Mouse (Mus musculus) liver, embryonic 13.5 days (tissue): ENCODE measurements around the gene BC035044. TPM values are rescaled to one million over a fixed set of nuclear protein-coding genes. Genes with fewer than 3 reads are reported as not detected.
"Not testable (repeated sequence)": the region's sequence is repeated elsewhere in the genome, so short reads cannot be mapped to it uniquely, and the experiment has no call there.

Source experiments
- ATAC-seq: fragments of 200-750 bp; cut with Nextera tagmentation; 2 replicates; pipeline ENCODE4 v1.8.0; 2017; ENCODE audit warnings: low read depth, mild to moderate bottlenecking, moderate number of reproducible peaks, moderate library complexity
- DNase-seq: peaks from one replicate; pipeline ENCODE4 v3.0.0; 2022
- H3K27ac ChIP-seq: fragments of 300-500 bp; sonication (generic); 2 replicates; pipeline ENCODE4 v1.5.1; 2015; ENCODE audit warnings: moderate library complexity, mild to moderate bottlenecking, inconsistent platforms
- H3K27me3 ChIP-seq: fragments of 300-500 bp; sonication (generic); 2 replicates; pipeline ENCODE4 v1.6.1; 2015; ENCODE audit warnings: mild to moderate bottlenecking, inconsistent platforms
- H3K36me3 ChIP-seq: fragments of 300-500 bp; sonication (generic); 2 replicates; pipeline ENCODE4 v1.6.1; 2015; ENCODE audit warnings: mild to moderate bottlenecking, inconsistent platforms
- H3K4me1 ChIP-seq: fragments of 300-500 bp; sonication (generic); replicated peaks from 2 replicates; pipeline ENCODE4 v1.6.1; 2015; ENCODE audit warnings: inconsistent platforms
- H3K4me2 ChIP-seq: fragments of 300-500 bp; sonication (generic); 2 replicates; pipeline ENCODE4 v1.6.1; 2015; ENCODE audit warnings: inconsistent platforms, mild to moderate bottlenecking, moderate library complexity
- H3K4me3 ChIP-seq: fragments of 300-500 bp; sonication (generic); replicated peaks from 2 replicates; pipeline ENCODE4 v1.5.1; 2015; ENCODE audit warnings: mild to moderate bottlenecking, inconsistent platforms
- H3K9ac ChIP-seq: fragments of 300-500 bp; sonication (generic); 2 replicates; pipeline ENCODE4 v1.6.1; 2015; ENCODE audit warnings: mild to moderate bottlenecking, inconsistent platforms
- H3K9me3 ChIP-seq: fragments of 300-500 bp; sonication (generic); replicated peaks from 2 replicates; pipeline ENCODE4 v1.6.1; 2016; ENCODE audit warnings: inconsistent platforms
- WGBS: fragments of 180-500 bp; shearing (Covaris S2); methylation state at CpG from one replicate; pipeline ENCODE4 v1.1.7; 2015; ENCODE audit not compliant: insufficient replicate concordance; 5-methylcytosine and 5-hydroxymethylcytosine counted together
- polyA plus RNA-seq: library from polyadenylated mRNA; unstranded; fragments of >200 nt; fragmentation: Nextera tagmentation; extraction: Ambion mirVana; gene quantifications from 2 replicates; pipeline ENCODE4 v1.2.1, GENCODE M21; 2015

The BC035044 gene
- 6.9 and 7.6 TPM in 2 replicates for polyA plus RNA-seq

- WGBS: 28% methylated on average over 2 of the region's 2 CpGs
- Histone ChIP-seq H3K4me1 (no peaks in the 10 kb centered on the region), H3K27me3 (no peaks in the 10 kb centered on the region), H3K4me2 (no peak within 1 kb of the TSS), H3K36me3 (no peaks in the 10 kb centered on the region), H3K4me3 (peak within 1 kb of the TSS; percentile 29), H3K27ac (no peak within 1 kb of the TSS), H3K9ac (0 out of 2 replicates have a peak within 1 kb of the TSS, but pooled peaks have one; percentile 13), H3K9me3 (no peaks in the 10 kb centered on the region)
- ATAC-seq (no peak), DNase-seq (no peak)
Observed at GRCm38 (mm10) chr6:128890948-128891355, at the start of gene BC035044. Gene BC035044 (minus strand): TSS chr6:128891126.

- not testable (repeated sequence) for H3K4me3 ChIP-seq
Observed at GRCm38 (mm10) chr6:128935889-128936665, 45.2 kb upstream of the BC035044 start.

DNA sequence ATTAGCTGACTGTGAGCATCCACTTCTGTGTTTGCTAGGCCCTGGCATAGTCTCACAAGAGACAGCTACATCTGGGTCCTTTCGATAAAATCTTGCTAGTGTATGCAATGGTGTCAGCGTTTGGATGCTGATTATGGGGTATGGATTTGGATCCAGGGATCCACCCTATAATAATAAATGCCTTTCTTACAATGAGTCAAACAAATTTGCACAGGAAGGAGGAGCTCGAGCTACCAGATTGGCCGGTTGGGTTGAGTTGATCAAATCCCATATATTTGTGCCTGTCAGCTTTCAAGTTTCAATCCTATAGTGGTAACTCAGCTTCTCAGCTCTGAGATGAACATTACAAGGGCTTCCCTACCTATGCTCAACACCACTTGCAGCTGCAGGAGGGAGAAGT lies 43.2 kb upstream of the BC035044 start, which contains the start of gene Clec2g:
Gene Clec2g, plus strand, starts transcription at position 301 of the 400 bp plus-strand sequence.
- not testable (repeated sequence) for H3K4me2 ChIP-seq, ATAC-seq, H3K27me3 ChIP-seq, H3K4me3 ChIP-seq, H3K9ac ChIP-seq, H3K9me3 ChIP-seq, H3K27ac ChIP-seq, H3K4me1 ChIP-seq, DNase-seq, H3K36me3 ChIP-seq
- 72% methylated on average over 4 of the region's 4 CpGs for WGBS

More at GRCm38 (mm10) chr6:128935889-128936665, 45.2 kb upstream of the BC035044 start:
- 75% methylated on average over 5 of the region's 13 CpGs for WGBS
- ATAC-seq, H3K27ac ChIP-seq, H3K9me3 ChIP-seq, H3K9ac ChIP-seq, H3K36me3 ChIP-seq, H3K4me2 ChIP-seq, H3K27me3 ChIP-seq, DNase-seq, H3K4me1 ChIP-seq: not testable (repeated sequence)

DNA sequence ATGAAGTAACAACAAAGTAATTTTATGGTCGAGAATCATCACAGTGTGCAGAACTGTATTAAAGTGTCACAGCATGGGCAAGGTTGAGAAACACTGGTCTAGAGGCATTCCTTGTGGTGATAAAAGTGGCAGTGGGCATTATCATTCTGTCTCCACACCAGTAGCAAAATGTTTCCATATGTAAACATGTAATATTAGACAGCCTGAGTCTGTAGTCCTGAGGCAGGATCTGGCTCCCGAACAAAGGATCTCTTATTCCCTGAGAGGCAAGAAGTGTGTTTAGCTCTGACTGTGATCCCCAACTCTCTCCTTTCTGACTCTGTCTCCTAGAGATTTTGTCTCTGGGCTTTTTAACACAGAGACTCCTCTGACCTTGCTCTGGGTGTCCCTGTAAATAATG lies 42.1 kb upstream of the BC035044 start:
- Histone ChIP-seq H3K36me3 (no peaks in the 10 kb centered on the region), H3K27me3 (no peaks in the 10 kb centered on the region), H3K9me3 (no peaks in the 10 kb centered on the region), H3K27ac (no peak overlapping the region), H3K4me1 (no peaks in the 10 kb centered on the region), H3K4me3 (no peak overlapping the region), H3K4me2 (no peak overlapping the region), H3K9ac (no peak overlapping the region)
- 71% methylated on average over 2 of the region's 2 CpGs for WGBS
- ATAC-seq (no peak), DNase-seq (no peak)

GRCm38 (mm10) chr6:128917322-128917721 lies 26.4 kb upstream of the BC035044 start:
- 73% methylated on average over 2 of the region's 2 CpGs for WGBS
- ATAC-seq (no peak), DNase-seq (no peak)
- Histone ChIP-seq H3K36me3 (no peaks in the 10 kb centered on the region), H3K9me3 (no peaks in the 10 kb centered on the region), H3K4me2 (no peak overlapping the region), H3K4me3 (no peak overlapping the region), H3K27ac (no peak overlapping the region), H3K4me1 (no peaks in the 10 kb centered on the region), H3K9ac (no peak overlapping the region), H3K27me3 (no peaks in the 10 kb centered on the region)

DNA sequence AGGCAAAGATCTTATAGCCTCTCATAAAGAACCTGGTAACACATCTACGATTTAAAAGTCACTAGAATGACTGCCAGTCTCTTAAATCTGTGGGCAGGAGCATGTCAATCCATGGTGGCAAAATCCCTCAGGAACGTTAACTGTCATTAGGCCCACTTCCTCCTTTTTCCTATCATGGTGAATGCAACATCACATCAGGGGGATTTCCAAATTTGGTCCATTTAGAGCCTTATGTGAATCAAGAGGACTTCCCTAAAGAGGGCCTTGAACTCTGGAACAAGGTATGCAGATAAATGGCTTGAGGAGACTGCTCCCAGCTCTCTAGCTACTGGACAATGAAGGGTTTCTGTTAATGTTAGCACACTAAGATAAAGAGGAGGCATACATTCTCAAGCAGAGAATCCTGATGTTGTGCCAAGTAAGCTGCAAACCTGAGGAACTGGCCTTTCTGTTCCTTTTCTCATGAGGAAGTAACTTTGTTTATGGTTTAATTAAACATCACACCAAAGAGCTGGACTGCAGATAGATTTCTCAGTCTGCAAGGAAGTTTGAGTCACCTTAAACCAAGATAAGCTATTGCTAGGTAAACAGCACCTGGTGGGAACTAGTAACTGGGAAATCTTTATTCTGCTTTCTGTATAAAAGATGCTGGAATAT lies 22.8 kb upstream of the BC035044 start:
- no peak for ATAC-seq
- 52% methylated on average over 2 of the region's 2 CpGs for WGBS
- H3K4me1 ChIP-seq: no peaks in the 10 kb centered on the region

DNA sequence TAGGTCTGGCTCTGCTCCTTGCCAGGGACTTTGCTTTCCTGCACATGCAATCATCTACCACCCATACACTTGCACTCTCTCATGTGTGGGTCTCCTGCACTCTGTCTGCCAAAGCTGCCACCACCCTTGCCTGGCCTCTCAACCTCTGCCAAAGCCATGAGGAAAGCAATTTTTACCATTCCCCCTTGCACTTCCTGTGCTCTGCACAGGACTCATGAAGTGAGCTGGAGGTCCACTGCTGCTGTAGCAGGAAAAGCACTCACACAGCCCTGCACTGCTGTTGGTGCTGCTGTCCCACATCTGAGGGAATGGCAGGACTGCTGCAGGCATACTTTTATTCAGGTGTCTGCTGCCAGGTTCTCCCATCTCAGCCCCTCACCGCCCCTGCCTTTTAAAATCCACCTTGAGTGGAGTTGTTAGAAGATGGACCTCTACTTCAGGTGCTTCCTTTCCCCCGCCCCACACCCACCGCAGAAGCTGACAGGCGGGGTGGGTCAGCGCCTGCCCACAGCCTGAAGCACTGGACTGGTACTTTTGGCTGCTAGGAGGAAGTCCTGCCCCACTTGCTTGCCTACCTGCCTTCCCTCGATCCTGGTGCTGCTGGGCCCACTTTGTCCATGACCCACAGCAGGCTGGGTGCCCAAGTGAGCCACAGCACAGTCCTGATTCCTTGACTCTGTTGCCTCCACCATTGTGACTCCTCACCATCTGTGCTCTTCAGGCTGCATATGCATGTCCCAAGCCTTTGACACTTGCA lies 10.0 kb upstream of the BC035044 start:
- not testable (repeated sequence) for H3K27ac ChIP-seq, H3K9me3 ChIP-seq, H3K9ac ChIP-seq, H3K36me3 ChIP-seq, H3K4me2 ChIP-seq, H3K4me1 ChIP-seq, DNase-seq, H3K4me3 ChIP-seq, H3K27me3 ChIP-seq, ATAC-seq
- 65% methylated on average over 6 of the region's 6 CpGs for WGBS

More for the DNA sequence above, 22.8 kb upstream of the BC035044 start:
- Histone ChIP-seq H3K4me2 (no peak overlapping the region), H3K9me3 (no peaks in the 10 kb centered on the region), H3K27me3 (no peaks in the 10 kb centered on the region), H3K36me3 (no peaks in the 10 kb centered on the region), H3K27ac (no peak overlapping the region), H3K4me3 (no peak overlapping the region), H3K9ac (no peak overlapping the region)
- DNase-seq: no peak

- ATAC-seq: no peak
- Histone ChIP-seq H3K27me3 (no peaks in the 10 kb centered on the region), H3K9me3 (no peaks in the 10 kb centered on the region), H3K27ac (no peak overlapping the region), H3K9ac (no peak overlapping the region), H3K4me2 (no peak overlapping the region), H3K4me1 (no peaks in the 10 kb centered on the region), H3K4me3 (no peak overlapping the region), H3K36me3 (no peaks in the 10 kb centered on the region)
- DNase-seq: no peak
- WGBS: 76% methylated on average over 2 of the region's 2 CpGs
Observed at GRCm38 (mm10) chr6:128900044-128900443, 9.1 kb upstream of the BC035044 start.

GRCm38 (mm10) chr6:128895404-128896001 lies 4.6 kb upstream of the BC035044 start:
- no peaks in the 10 kb centered on the region for H3K9me3 ChIP-seq
- no peak for ATAC-seq
- no peak overlapping the region for H3K4me3 ChIP-seq
- H3K9ac ChIP-seq: no peak overlapping the region
- no peaks in the 10 kb centered on the region for H3K36me3 ChIP-seq
- no peak for DNase-seq
- no peak overlapping the region for H3K4me2 ChIP-seq
- no peaks in the 10 kb centered on the region for H3K4me1 ChIP-seq
- 57% methylated on average over 3 of the region's 3 CpGs for WGBS
- H3K27me3 ChIP-seq: no peaks in the 10 kb centered on the region
- no peak overlapping the region for H3K27ac ChIP-seq

DNA sequence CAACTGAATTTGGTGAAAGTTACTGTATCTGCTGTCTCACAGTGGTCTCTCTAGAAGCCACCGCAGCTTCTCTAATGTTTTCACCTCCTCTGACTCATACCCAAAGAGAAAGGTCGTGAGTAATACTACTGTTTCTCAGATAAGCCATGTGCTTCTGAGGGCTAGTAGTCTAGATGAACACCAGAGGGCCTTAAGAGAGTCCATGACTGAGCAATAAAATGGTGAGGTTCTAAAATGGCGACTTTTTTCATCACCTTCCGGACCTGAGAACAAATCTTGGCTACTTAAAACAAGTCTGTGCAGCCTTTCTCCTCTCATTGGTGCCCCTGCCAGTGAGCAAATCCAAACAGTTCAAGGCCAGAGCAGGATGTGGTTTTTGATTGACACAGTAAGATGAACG lies 2.1 kb downstream of the BC035044 start:
- 32% methylated on average over 5 of the region's 5 CpGs for WGBS
- H3K4me3 ChIP-seq: no peak overlapping the region

More for the DNA sequence above, 2.1 kb downstream of the BC035044 start:
- Histone ChIP-seq H3K4me1 (no peaks in the 10 kb centered on the region), H3K27me3 (no peaks in the 10 kb centered on the region), H3K4me2 (no peak overlapping the region), H3K36me3 (no peaks in the 10 kb centered on the region), H3K27ac (no peak overlapping the region), H3K9ac (no peak overlapping the region), H3K9me3 (no peaks in the 10 kb centered on the region)
- ATAC-seq (no peak), DNase-seq (no peak)
